Mouse (Mus musculus): ENCODE data around the gene Itsn2.

- no peak for TF ChIP-seq CTCF (conservative IDR thresholded peaks at IDR 0.05; ENCODE audit: low read length)
- no peak for TF ChIP-seq POU5F1 (IDR thresholded peaks at IDR 0.05; ENCODE audit: borderline replicate concordance, low read length)
Observed at GRCm38 (mm10) chr12:4694534-4694933, 102.1 kb downstream of the Itsn2 start.

All from E14TG2a.4 (cell line).